Mouse (Mus musculus) gastrocnemius, postnatal 4 days (tissue): Measurements from ENCODE around the gene Plcb1. TPM values are rescaled to one million over a fixed set of nuclear protein-coding genes. Genes with fewer than 3 reads are reported as not detected.
A peak's percentile ranks its signal among the peaks of the same experiment; 100 is the strongest.

Experiments
- DNase-seq, 2 experiments: peaks; one replicate each; pipeline ENCODE4 v3.0.0; 2021 to 2022; ENCODE audit warnings: low spot score in 2 of 2, mixed read lengths in 2 of 2
- total RNA-seq, 2 experiments: library from RNA; stranded (reverse); gene quantifications; 2 replicates each; pipeline ENCODE4 v1.2.3; 2021

Gene Plcb1
- total RNA-seq, 2 experiments from 2014 or later = 7.1 to 7.4 TPM

- DNase-seq = no peak
These were observed 608.8 kb downstream of the Plcb1 start for GRCm38 (mm10) chr2:135394698-135395097.

DNA sequence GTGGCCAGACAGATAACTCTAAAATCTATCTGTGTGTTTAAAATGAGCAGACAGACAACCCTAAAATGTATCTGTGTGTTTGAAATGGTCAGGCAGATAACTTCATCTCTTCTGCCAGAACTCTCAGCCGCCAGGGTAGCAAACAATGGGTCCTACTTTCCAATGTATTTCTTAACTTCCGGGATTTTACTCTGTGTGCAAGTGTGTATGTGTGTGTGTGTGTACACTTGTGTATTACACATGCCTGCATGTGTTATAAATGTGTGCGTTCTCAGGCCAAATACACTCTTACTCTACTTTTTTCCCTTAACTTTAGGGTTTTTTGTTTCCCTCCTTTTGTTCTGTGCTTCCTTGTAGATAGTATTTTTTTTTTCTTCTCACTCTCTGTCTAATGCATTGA lies 610.5 kb downstream of the Plcb1 start:
- DNase-seq = no peak

- DNase-seq = no peak
These were observed 612.1 kb downstream of the Plcb1 start for GRCm38 (mm10) chr2:135397970-135398369.

GRCm38 (mm10) chr2:135399760-135400159 lies 613.9 kb downstream of the Plcb1 start:
- no peak for DNase-seq

- no peak for DNase-seq
These were observed 617.0 kb downstream of the Plcb1 start for GRCm38 (mm10) chr2:135402916-135403315.

DNA sequence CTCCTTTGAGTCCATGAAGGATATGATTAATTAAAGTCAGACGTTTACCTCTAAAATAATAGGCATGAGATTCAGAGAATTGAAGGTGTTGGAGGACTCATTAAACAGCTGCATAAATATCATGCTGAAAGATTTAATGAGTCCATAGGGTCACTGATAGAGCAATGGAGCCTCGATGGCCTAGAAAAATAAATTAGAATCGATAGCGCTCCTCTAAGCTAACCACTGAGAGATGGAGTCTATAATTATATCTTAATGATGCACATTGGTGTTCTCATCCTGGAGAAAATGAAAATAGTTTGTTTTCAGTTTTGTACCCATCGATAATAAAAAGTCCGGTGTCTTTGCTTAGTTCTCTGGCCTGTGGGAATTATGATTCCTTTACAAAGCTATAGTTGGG lies 617.5 kb downstream of the Plcb1 start:
- no peak for DNase-seq

GRCm38 (mm10) chr2:135404095-135404494 lies 618.2 kb downstream of the Plcb1 start:
- DNase-seq = no peak

- no peak for DNase-seq
These were observed 623.7 kb downstream of the Plcb1 start for GRCm38 (mm10) chr2:135409418-135410097.

DNA sequence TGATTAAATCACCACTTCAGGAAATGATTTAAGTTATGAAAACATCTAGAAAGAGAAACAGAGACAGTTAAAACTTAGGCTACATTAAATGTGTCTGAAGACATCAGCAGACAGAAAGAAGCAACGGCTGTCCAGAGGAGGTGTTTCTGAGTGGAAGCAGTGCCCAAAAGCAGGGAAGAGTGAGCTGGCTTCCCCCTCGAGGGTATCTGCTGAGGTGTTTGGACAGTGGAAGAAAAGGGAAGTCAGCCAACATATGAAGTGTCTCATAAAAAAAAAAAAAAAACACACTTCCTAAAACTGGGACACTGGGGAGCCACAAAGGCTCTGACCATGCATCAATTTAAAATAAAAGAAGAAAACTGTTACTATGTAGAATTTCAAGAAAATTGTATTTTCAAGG lies 625.8 kb downstream of the Plcb1 start:
- no peak for DNase-seq

- DNase-seq = no peak
These were observed 629.3 kb downstream of the Plcb1 start for GRCm38 (mm10) chr2:135415137-135415536.

GRCm38 (mm10) chr2:135419301-135419700 lies 633.4 kb downstream of the Plcb1 start:
- no peak for DNase-seq

- no peak for DNase-seq
These were observed 649.2 kb downstream of the Plcb1 start for GRCm38 (mm10) chr2:135434947-135435515.

DNA sequence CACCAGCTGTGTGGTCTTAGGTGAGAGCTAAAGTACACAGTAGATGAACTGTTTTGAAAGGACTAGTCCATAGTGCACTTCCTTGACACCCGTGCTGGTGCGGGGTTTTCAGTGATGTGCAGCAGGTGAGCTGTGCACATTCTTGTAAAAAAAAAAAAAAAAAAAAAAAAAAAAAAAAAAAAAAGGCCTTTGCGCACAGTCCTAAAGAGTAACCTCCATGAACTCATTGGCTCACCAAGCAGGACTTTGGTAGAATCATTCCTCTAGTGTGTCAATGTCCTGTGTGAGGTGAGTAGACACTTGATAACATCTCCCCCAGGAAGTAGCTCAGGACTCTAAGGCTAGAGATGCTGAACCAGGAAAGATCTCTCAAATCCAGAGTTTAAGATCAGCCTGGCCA lies 653.2 kb downstream of the Plcb1 start:
- DNase-seq = no peak

- peak; percentile 16 to 52 for DNase-seq
These were observed 654.0 kb downstream of the Plcb1 start for GRCm38 (mm10) chr2:135439546-135440517.

GRCm38 (mm10) chr2:135453581-135453980 lies 667.7 kb downstream of the Plcb1 start:
- DNase-seq = no peak

DNA sequence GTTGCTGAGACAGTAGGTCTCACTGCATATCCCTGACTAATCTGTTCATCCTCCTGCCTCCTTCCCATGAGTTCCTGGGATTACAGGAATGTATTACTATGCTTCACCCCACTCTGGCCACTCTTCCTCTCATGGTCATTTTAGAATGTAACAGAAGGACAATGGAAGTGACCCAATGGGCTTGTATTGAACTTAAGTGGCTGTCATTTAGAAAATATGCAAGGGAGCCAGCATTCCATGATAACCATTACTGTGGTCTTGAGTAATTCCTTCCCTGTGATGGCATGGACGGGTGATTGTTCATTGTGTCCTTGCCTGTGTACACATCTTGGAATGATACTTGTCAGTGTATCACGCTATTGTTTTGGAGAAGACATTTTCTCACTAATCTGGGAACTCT lies 668.1 kb downstream of the Plcb1 start:
- DNase-seq = no peak

DNA sequence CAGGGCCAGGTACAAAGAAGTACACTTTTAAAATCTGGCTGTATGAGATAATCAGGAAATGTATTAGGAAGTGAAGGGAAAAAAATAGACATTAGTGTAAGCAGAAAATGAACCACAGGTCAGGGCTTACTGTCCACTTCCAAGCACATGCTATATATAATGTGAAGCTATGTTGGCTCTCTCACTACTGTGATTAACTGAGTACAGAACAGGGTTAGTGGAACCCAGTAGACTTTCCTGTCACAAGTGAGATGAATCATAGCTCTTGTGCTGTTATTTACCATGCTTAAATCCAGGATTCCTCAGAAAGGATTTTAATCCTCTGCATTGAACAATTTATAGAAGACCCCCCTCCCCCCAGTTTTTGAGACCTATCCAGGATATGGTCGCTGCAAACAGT lies 668.6 kb downstream of the Plcb1 start:
- no peak for DNase-seq

GRCm38 (mm10) chr2:135467895-135468294 lies 682.0 kb downstream of the Plcb1 start:
- DNase-seq = no peak

- DNase-seq = no peak
These were observed 688.2 kb downstream of the Plcb1 start for GRCm38 (mm10) chr2:135474107-135474506.

DNA sequence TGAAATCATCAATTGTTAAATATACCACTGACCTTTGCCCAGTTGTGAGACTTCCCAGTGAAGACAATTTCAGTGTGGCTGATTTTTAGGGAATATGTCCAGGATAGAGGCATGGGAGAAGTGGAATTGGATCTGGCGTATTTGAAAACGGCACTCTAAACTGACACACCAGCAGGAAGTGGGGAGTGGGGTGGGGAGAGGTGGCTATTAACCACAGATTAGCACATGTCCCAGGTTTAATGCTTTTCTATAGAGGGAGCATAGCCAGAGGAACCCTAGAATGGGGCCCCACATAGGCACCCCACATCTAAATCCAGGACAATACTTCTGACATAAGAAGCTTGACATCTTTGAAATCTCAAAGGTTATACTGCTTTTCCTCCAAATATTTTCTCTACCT lies 699.4 kb downstream of the Plcb1 start:
- no peak for DNase-seq

DNA sequence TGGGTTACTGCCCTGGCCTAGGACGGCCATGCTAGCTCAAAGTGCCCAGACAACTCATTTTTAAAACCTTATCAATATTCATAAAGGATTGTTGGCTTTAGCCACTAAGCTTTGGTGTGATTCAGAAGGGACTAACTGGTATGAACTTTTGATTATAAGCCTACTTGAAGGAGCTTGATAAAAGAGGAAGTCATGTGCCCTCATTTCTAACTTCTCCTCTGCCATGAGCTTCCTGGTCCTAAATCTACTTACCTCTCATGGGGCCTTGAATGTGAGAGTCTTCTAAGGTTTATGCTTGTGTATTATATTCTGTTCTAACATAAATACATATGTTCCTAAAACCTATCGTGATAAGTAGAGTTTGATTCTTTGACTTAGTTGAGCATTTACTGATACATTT lies 702.4 kb downstream of the Plcb1 start:
- DNase-seq = no peak

DNA sequence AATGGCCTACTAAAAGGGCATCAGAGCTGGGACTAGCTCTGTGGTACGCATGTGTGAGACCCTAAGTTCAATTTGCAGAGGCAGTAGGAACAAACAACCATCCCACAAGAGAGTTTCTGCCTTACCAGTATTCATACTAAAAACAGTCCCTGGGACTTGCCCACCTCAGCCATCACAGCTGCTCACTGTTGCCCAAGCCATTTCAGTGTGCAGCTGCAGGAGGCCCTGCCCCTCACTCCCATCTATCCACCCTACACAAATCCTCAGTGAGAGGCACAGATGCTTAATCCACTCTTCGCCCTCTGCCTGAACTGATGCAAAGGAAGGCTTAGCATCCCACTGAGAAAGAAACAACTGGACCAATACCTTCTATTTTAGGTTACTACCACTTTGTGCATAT lies 703.3 kb downstream of the Plcb1 start:
- DNase-seq = no peak
